Mouse (Mus musculus): ENCODE data around the gene Mfsd4a.

DNA sequence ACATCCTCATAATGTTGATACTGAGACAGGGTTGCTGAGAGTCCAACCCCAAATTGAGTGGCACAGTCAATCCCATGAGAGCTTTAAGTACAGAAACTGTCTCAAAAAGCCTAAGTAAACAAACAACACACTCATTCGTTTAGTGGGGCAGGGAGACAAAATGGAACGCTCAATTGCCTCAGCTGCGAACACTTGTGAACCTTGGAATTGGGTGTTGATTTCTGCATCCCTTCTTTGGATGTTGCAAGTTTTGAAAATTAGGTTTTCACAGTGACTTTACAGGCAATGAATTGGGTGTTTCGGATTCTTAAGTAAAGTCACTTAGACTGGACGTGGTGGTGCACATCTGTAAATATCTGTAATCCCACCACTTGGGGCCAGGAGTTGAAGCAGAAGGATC, 61.1 kb downstream of the Mfsd4a start:
- TF ChIP-seq CTCF (IDR thresholded peaks at IDR 0.05; ENCODE audit: low read depth, low read length) (no peak), POLR2A (IDR thresholded peaks at IDR 0.05; ENCODE audit: insufficient read depth, low read length) (no peak)

Data from ES-Bruce4 (cell line).